Mouse (Mus musculus): ENCODE results near the gene Zfp451.
"Not testable (repeated sequence)": the region's sequence is repeated elsewhere in the genome, so short reads cannot be mapped to it uniquely, and the experiment has no call there.

The Zfp451 gene

GRCm38 (mm10) chr1:33813868-33814794 is at the start of gene Zfp451:
TSS of gene Zfp451 (minus strand) at chr1:33814595.
- peak; percentile 81 to 88 for DNase-seq

- DNase-seq: no peak
Measured at GRCm38 (mm10) chr1:33846807-33847206, 32.4 kb upstream of the Zfp451 start.

- DNase-seq: no peak
Measured at GRCm38 (mm10) chr1:33843823-33844222, 29.4 kb upstream of the Zfp451 start.

GRCm38 (mm10) chr1:33838952-33839351 is 24.6 kb upstream of the Zfp451 start:
- DNase-seq: not testable (repeated sequence)

- no peak for DNase-seq
Measured at GRCm38 (mm10) chr1:33830586-33830985, 16.2 kb upstream of the Zfp451 start.

GRCm38 (mm10) chr1:33817931-33818330 is 3.5 kb upstream of the Zfp451 start:
- no peak for DNase-seq

GRCm38 (mm10) chr1:33813495-33813867 is 914 bp downstream of the Zfp451 start:
- DNase-seq: no peak

GRCm38 (mm10) chr1:33803323-33803722 is 11.1 kb downstream of the Zfp451 start:
- DNase-seq: no peak

GRCm38 (mm10) chr1:33799620-33800019 is 14.8 kb downstream of the Zfp451 start:
- no peak for DNase-seq

- no peak for DNase-seq
Measured at GRCm38 (mm10) chr1:33788493-33788892, 25.9 kb downstream of the Zfp451 start.

GRCm38 (mm10) chr1:33788072-33788471 is 26.3 kb downstream of the Zfp451 start:
- DNase-seq: no peak

- no peak for DNase-seq
Measured at GRCm38 (mm10) chr1:33784561-33784960, 29.8 kb downstream of the Zfp451 start.

- no peak for DNase-seq
Measured at GRCm38 (mm10) chr1:33776175-33776611, 38.2 kb downstream of the Zfp451 start.

- no peak for DNase-seq
Measured at GRCm38 (mm10) chr1:33772106-33772505, 42.3 kb downstream of the Zfp451 start.

- DNase-seq: no peak
Measured at GRCm38 (mm10) chr1:33771621-33772020, 42.8 kb downstream of the Zfp451 start.

GRCm38 (mm10) chr1:33768827-33769226 is 45.6 kb downstream of the Zfp451 start:
- DNase-seq: no peak

- no peak for DNase-seq
Measured at GRCm38 (mm10) chr1:33768091-33768787, 46.2 kb downstream of the Zfp451 start.

- DNase-seq: no peak
Measured at GRCm38 (mm10) chr1:33766520-33767508, 47.6 kb downstream of the Zfp451 start.

GRCm38 (mm10) chr1:33765468-33766080 is 48.8 kb downstream of the Zfp451 start:
- DNase-seq: no peak

- DNase-seq: no peak
Measured at GRCm38 (mm10) chr1:33763826-33764225, 50.6 kb downstream of the Zfp451 start.

GRCm38 (mm10) chr1:33758488-33758887 is 55.9 kb downstream of the Zfp451 start:
- DNase-seq: no peak

GRCm38 (mm10) chr1:33757491-33758041 is 56.8 kb downstream of the Zfp451 start, which contains the start of gene Bag2:
TSS of gene Bag2 (minus strand) at chr1:33757795.
- DNase-seq: peak; percentile 20 to 50

Data from spleen, adult 18-20 months (tissue).